Mouse (Mus musculus): Measurements from ENCODE around the gene Hacl1.

DNA sequence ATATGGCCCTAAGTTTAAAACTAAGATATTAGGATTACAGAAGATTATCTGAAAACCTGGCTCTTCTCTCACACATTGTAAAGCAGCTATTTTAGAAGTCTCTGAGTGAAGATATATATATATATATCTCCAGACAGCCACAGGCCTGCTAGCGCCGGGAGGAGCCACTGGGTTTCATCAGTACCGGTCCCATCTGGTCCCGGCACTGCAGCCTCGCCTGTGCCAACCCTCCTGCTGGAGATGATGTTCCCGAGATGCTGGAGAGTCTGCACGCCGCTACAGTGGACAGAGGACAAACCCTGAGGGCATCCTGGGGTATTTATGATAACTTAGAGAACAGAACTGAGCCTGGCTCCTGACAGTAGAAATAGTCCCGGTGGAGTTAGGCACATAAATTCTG is 23.9 kb downstream of the Hacl1 start:
- no peak for TF ChIP-seq CTCF (IDR thresholded peaks at IDR 0.05; ENCODE audit: low read depth, low read length)
- TF ChIP-seq POLR2A (IDR thresholded peaks at IDR 0.05; ENCODE audit: insufficient read depth, low read length) = no peak
- no peak for TF ChIP-seq EP300 (IDR thresholded peaks at IDR 0.05; ENCODE audit: insufficient read depth, low read depth, low read length)

All from ES-Bruce4 (cell line).